Mouse (Mus musculus) MEL (cell line): ENCODE results near the gene Egfem1. TPM values are rescaled to one million over a fixed set of nuclear protein-coding genes. Genes with fewer than 3 reads are reported as not detected.

Source experiments
- DNase-seq: peaks from one replicate; pipeline ENCODE4 v3.0.0; 2011; ENCODE audit warnings: low read depth, low spot score
- H3K27ac ChIP-seq: 2 replicates; pipeline ENCODE4 v1.5.1; 2012; ENCODE audit warnings: low read depth, mild to moderate bottlenecking, control low read depth, low read length, moderate library complexity; ENCODE audit not compliant: control insufficient read depth
- H3K27me3 ChIP-seq, 2 experiments: fragments of 150-350 bp in 1 of 2; sonication (generic) in 1 of 2; 2 replicates each; pipeline ENCODE4 v1.6.1; 2012; ENCODE audit warnings: low read length in 2 of 2, mild to moderate bottlenecking in 2 of 2, improper control_type of control experiment in 1 of 2, moderate library complexity in 1 of 2; ENCODE audit not compliant: insufficient read depth in 2 of 2, control insufficient read depth in 1 of 2
- H3K36me3 ChIP-seq, 2 experiments: 2 replicates each; pipeline ENCODE4 v1.6.1; 2012 to 2014; ENCODE audit warnings: low read length in 2 of 2, improper control_type of control experiment in 1 of 2, inconsistent platforms in 1 of 2, mild to moderate bottlenecking in 1 of 2; ENCODE audit not compliant: insufficient read depth in 2 of 2, control insufficient read depth in 1 of 2
- H3K4me1 ChIP-seq, 2 experiments: fragments of 150-350 bp in 1 of 2; sonication (generic) in 1 of 2; 2 replicates each; pipeline ENCODE4 v1.6.1; 2012; ENCODE audit warnings: low read length in 2 of 2, improper control_type of control experiment in 1 of 2, mild to moderate bottlenecking in 1 of 2; ENCODE audit not compliant: insufficient read depth in 2 of 2, control insufficient read depth in 1 of 2
- H3K4me3 ChIP-seq, 2 experiments: fragments of 150-350 bp in 1 of 2; sonication (generic) in 1 of 2; 2 replicates each; pipeline ENCODE4 v1.5.1; 2012; ENCODE audit warnings: low read depth in 2 of 2, low read length in 2 of 2, mild to moderate bottlenecking in 2 of 2, moderate library complexity in 2 of 2, control low read depth in 1 of 2, improper control_type of control experiment in 1 of 2; ENCODE audit not compliant: control insufficient read depth in 1 of 2, insufficient read depth in 1 of 2
- H3K79me2 ChIP-seq: 2 replicates; pipeline ENCODE4 v1.6.1; 2012; ENCODE audit warnings: mild to moderate bottlenecking, low read length, moderate library complexity; ENCODE audit not compliant: control insufficient read depth, poor library complexity, insufficient read depth
- H3K9ac ChIP-seq: 2 replicates; pipeline ENCODE4 v1.6.1; 2012; ENCODE audit warnings: low read depth, mild to moderate bottlenecking, control low read depth, low read length, moderate library complexity; ENCODE audit not compliant: control insufficient read depth, poor library complexity, severe bottlenecking
- H3K9me3 ChIP-seq: fragments of 150-350 bp; sonication (generic); replicated peaks from 2 replicates; pipeline ENCODE4 v1.6.1; 2012; ENCODE audit warnings: mild to moderate bottlenecking, low read length, improper control_type of control experiment, moderate library complexity; ENCODE audit not compliant: insufficient read depth
- CTCF ChIP-seq, 3 experiments: IDR thresholded peaks in 2 of 3; conservative IDR thresholded peaks in 1 of 3; 2 replicates each; pipeline ENCODE4 v1.5.1; 2011 to 2012; ENCODE audit warnings: low read length in 3 of 3, low read depth in 2 of 3, mild to moderate bottlenecking in 2 of 3, improper control_type of control experiment in 1 of 3, inconsistent platforms in 1 of 3, mixed read lengths in 1 of 3, moderate library complexity in 1 of 3; ENCODE audit not compliant: control insufficient read depth in 1 of 3, insufficient read depth in 1 of 3, poor library complexity in 1 of 3, severe bottlenecking in 1 of 3
- ELF1 ChIP-seq: IDR thresholded peaks from 2 replicates; pipeline ENCODE4 v1.6.1; 2014; ENCODE audit warnings: low read depth, mild to moderate bottlenecking, inconsistent platforms, low read length, improper control_type of control experiment, moderate library complexity
- EP300 ChIP-seq, 2 experiments: IDR thresholded peaks; 2 replicates each; pipeline ENCODE4 v1.6.1; 2011; ENCODE audit warnings: improper control_type of control experiment in 2 of 2, low read length in 2 of 2, low read depth in 1 of 2, mild to moderate bottlenecking in 1 of 2
- ETS1 ChIP-seq: IDR thresholded peaks from 2 replicates; pipeline ENCODE4 v1.6.1; 2012; ENCODE audit warnings: low read depth, mild to moderate bottlenecking, inconsistent platforms, low read length, improper control_type of control experiment, moderate library complexity
- GABPA ChIP-seq: IDR thresholded peaks from 2 replicates; pipeline ENCODE4 v1.6.1; 2012; ENCODE audit warnings: low read depth, mild to moderate bottlenecking, inconsistent platforms, low read length, improper control_type of control experiment, moderate library complexity
- GATA1 ChIP-seq: IDR thresholded peaks from 2 replicates; pipeline ENCODE4 v1.6.1; 2011; ENCODE audit warnings: low read depth, low read length, improper control_type of control experiment
- HCFC1 ChIP-seq: IDR thresholded peaks from 2 replicates; pipeline ENCODE4 v1.6.1; 2012; ENCODE audit warnings: low read depth, mild to moderate bottlenecking, inconsistent platforms, low read length, improper control_type of control experiment, moderate library complexity
- KAT2A ChIP-seq: conservative IDR thresholded peaks from 2 replicates; pipeline ENCODE4 v1.6.1; 2012; ENCODE audit warnings: low read depth, low read length, improper control_type of control experiment, inconsistent platforms
- MAX ChIP-seq: IDR thresholded peaks from 2 replicates; pipeline ENCODE4 v1.6.1; 2011; ENCODE audit warnings: low read length, improper control_type of control experiment
- MAZ ChIP-seq: IDR thresholded peaks from 2 replicates; pipeline ENCODE4 v1.6.1; 2012; ENCODE audit warnings: low read depth, mild to moderate bottlenecking, inconsistent platforms, low read length, improper control_type of control experiment
- POLR2AphosphoS2 ChIP-seq: IDR thresholded peaks from 2 replicates; pipeline ENCODE4 v1.6.1; 2011; ENCODE audit warnings: low read length, improper control_type of control experiment
- RAD21 ChIP-seq: IDR thresholded peaks from 2 replicates; pipeline ENCODE4 v1.6.1; 2011; ENCODE audit warnings: mild to moderate bottlenecking, low read depth, low read length, improper control_type of control experiment
- SIN3A ChIP-seq: IDR thresholded peaks from 2 replicates; pipeline ENCODE4 v1.6.1; 2012; ENCODE audit warnings: low read length, improper control_type of control experiment, inconsistent platforms
- TAL1 ChIP-seq: IDR thresholded peaks from 2 replicates; pipeline ENCODE4 v1.6.1; 2012; ENCODE audit warnings: mild to moderate bottlenecking, inconsistent platforms, low read length, moderate library complexity, mixed read lengths
- TCF12 ChIP-seq: IDR thresholded peaks from 2 replicates; pipeline ENCODE4 v1.6.1; 2014; ENCODE audit warnings: low read depth, mild to moderate bottlenecking, inconsistent platforms, low read length, improper control_type of control experiment, moderate library complexity
- USF1 ChIP-seq: IDR thresholded peaks from 2 replicates; pipeline ENCODE4 v1.6.1; 2014; ENCODE audit warnings: low read depth, mild to moderate bottlenecking, inconsistent platforms, low read length, improper control_type of control experiment, moderate library complexity
- ZC3H11A ChIP-seq: IDR thresholded peaks from 2 replicates; pipeline ENCODE4 v1.6.1; 2012; ENCODE audit warnings: low read depth, mild to moderate bottlenecking, inconsistent platforms, low read length, improper control_type of control experiment
- ZMIZ1 ChIP-seq: IDR thresholded peaks from 2 replicates; pipeline ENCODE4 v1.6.1; 2012; ENCODE audit warnings: low read depth, mild to moderate bottlenecking, inconsistent platforms, low read length, improper control_type of control experiment, moderate library complexity
- ZNF384 ChIP-seq: IDR thresholded peaks from 2 replicates; pipeline ENCODE4 v1.6.1; 2012; ENCODE audit warnings: low read depth, mild to moderate bottlenecking, inconsistent platforms, low read length, improper control_type of control experiment
- polyA plus RNA-seq, 2 experiments: library from polyadenylated mRNA; stranded (reverse) in 1 of 2; unstranded in 1 of 2; fragments of >175 nt in 1 of 2; fragments of >200 nt in 1 of 2; gene quantifications; 2 replicates each; pipeline versions ENCODE4 v1.2.1 to v1.2.4; 2012; ENCODE audit warnings: low replicate concordance in 2 of 2, low read depth in 1 of 2; ENCODE audit not compliant: insufficient read length in 2 of 2, insufficient read depth in 1 of 2, missing spikeins in 1 of 2
- total RNA-seq: library from RNA; depleted of rRNA; stranded (reverse); fragments of 300-350 nt; gene quantifications from 2 replicates; pipeline ENCODE4 v1.2.3, GENCODE M21; 2012

Egfem1 gene
- total and polyA plus RNA-seq, 3 experiments = not detected

- H3K9me3 ChIP-seq = no peaks in the 10 kb centered on the region
- no peaks in the 10 kb centered on the region for H3K79me2 ChIP-seq
- no peak overlapping the region for H3K9ac ChIP-seq
- H3K4me3 ChIP-seq = no peak overlapping the region
- H3K27ac ChIP-seq = no peak overlapping the region
- no peaks in the 10 kb centered on the region for H3K36me3 ChIP-seq
- no peak for TF ChIP-seq ETS1
- no peak for TF ChIP-seq GATA1
- DNase-seq = no peak
- no peaks in the 10 kb centered on the region for H3K27me3 ChIP-seq
- no peaks in the 10 kb centered on the region for H3K4me1 ChIP-seq
These were observed 607.8 kb downstream of the Egfem1 start for GRCm38 (mm10) chr3:29689367-29690285.

- Histone ChIP-seq H3K9ac (no peak overlapping the region), H3K4me3 (no peak overlapping the region), H3K27ac (no peak overlapping the region), H3K9me3 (no peaks in the 10 kb centered on the region), H3K4me1 (no peaks in the 10 kb centered on the region), H3K79me2 (no peaks in the 10 kb centered on the region), H3K27me3 (no peaks in the 10 kb centered on the region), H3K36me3 (no peaks in the 10 kb centered on the region)
- DNase-seq = no peak
- TF ChIP-seq TAL1 (no peak), MAX (no peak), GABPA (no peak), USF1 (no peak), EP300 (IDR thresholded peaks at IDR 0.05; ENCODE audit: low read depth in 1 of 2, low read length in 2 of 2) (no peak), TCF12 (no peak), CTCF (IDR thresholded peaks at IDR 0.05 in 2 of 3, conservative IDR thresholded peaks at IDR 0.05 in 1 of 3; ENCODE audit: control insufficient read depth in 1 of 3, insufficient read depth in 1 of 3, low read depth in 2 of 3, low read length in 3 of 3, poor library complexity in 1 of 3, severe bottlenecking in 1 of 3) (no peak), HCFC1 (no peak), ELF1 (no peak), POLR2AphosphoS2 (no peak), ZNF384 (no peak), SIN3A (no peak), RAD21 (no peak), MAZ (no peak), KAT2A (no peak), ZC3H11A (no peak), ZMIZ1 (no peak)
These were observed 619.3 kb downstream of the Egfem1 start for GRCm38 (mm10) chr3:29701126-29701525.
